Mouse (Mus musculus) neural tube, embryonic 14.5 days (tissue): Measurements from ENCODE around the gene Scgb1c1. TPM values are rescaled to one million over a fixed set of nuclear protein-coding genes. Genes with fewer than 3 reads are reported as not detected.
A peak's percentile ranks its signal among the peaks of the same experiment; 100 is the strongest.
"Not testable (repeated sequence)": the region's sequence is repeated elsewhere in the genome, so short reads cannot be mapped to it uniquely, and the experiment has no call there.

Experiments
- ATAC-seq: fragments of 200-750 bp; cut with Nextera tagmentation; 2 replicates; pipeline ENCODE4 v1.8.0; 2017; ENCODE audit warnings: low read depth, mild to moderate bottlenecking, moderate TSS enrichment, moderate library complexity
- H3K27ac ChIP-seq: fragments of 300-500 bp; sonication (generic); 2 replicates; pipeline ENCODE4 v1.5.1; 2014; ENCODE audit warnings: low read depth, mild to moderate bottlenecking, control low read depth, low read length, moderate library complexity, mixed read lengths
- H3K27me3 ChIP-seq: fragments of 300-500 bp; sonication (generic); 2 replicates; pipeline ENCODE4 v1.6.1; 2014; ENCODE audit warnings: low read length; ENCODE audit not compliant: control insufficient read depth, insufficient read depth
- H3K36me3 ChIP-seq: fragments of 300-500 bp; sonication (generic); 2 replicates; pipeline ENCODE4 v1.6.1; 2014; ENCODE audit warnings: low read length, mixed read lengths; ENCODE audit not compliant: control insufficient read depth, insufficient read depth
- H3K4me1 ChIP-seq: fragments of 300-500 bp; sonication (generic); 2 replicates; pipeline ENCODE4 v1.6.1; 2014; ENCODE audit warnings: low read length; ENCODE audit not compliant: control insufficient read depth, insufficient read depth
- H3K4me2 ChIP-seq: fragments of 300-500 bp; sonication (generic); 2 replicates; pipeline ENCODE4 v1.6.1; 2014; ENCODE audit warnings: mild to moderate bottlenecking, low read depth, low read length, control low read depth
- H3K4me3 ChIP-seq: fragments of 300-500 bp; sonication (generic); 2 replicates; pipeline ENCODE4 v1.5.1; 2014; ENCODE audit warnings: low read depth, low read length, control low read depth, mixed read lengths
- H3K9ac ChIP-seq: fragments of 300-500 bp; sonication (generic); replicated peaks from 2 replicates; pipeline ENCODE4 v1.6.1; 2014; ENCODE audit warnings: low read depth, mild to moderate bottlenecking, control low read depth, low read length, mixed read lengths
- H3K9me3 ChIP-seq: fragments of 300-500 bp; sonication (generic); 2 replicates; pipeline ENCODE4 v1.6.1; 2016; ENCODE audit warnings: low read length; ENCODE audit not compliant: control insufficient read depth
- WGBS: fragments of 180-500 bp; shearing (Covaris S2); extraction: QIAGEN DNeasy Blood & Tissue Kit; methylation state at CpG from one replicate; pipeline ENCODE4 v1.1.7; 2014; 5-methylcytosine and 5-hydroxymethylcytosine counted together
- polyA plus RNA-seq: library from polyadenylated mRNA; unstranded; fragments of >200 nt; fragmentation: Nextera tagmentation; extraction: Ambion mirVana; gene quantifications from 2 replicates; pipeline ENCODE4 v1.2.1, GENCODE M21; 2014

Scgb1c1 gene
- polyA plus RNA-seq, 1 experiment from 2014 or later = not detected

- ATAC-seq = peak; percentile 47; the same call in 1 of the 2 replicates
- Histone ChIP-seq H3K4me1 (peaks cover 4% of the 10 kb centered on the region; the same call in 1 of the 2 replicates), H3K4me2 (peak overlapping the region; percentile 70), H3K27ac (peak overlapping the region; percentile 82), H3K9me3 (no peaks in the 10 kb centered on the region), H3K9ac (peak overlapping the region; percentile 88), H3K36me3 (peaks cover 15% of the 10 kb centered on the region), H3K4me3 (peak overlapping the region; percentile 92), H3K27me3 (no peaks in the 10 kb centered on the region)
- WGBS = under 1% methylated on average over 12 of the region's 12 CpGs
Observed at GRCm38 (mm10) chr7:140882469-140882803, 37.1 kb downstream of the Scgb1c1 start.

- ATAC-seq, H3K27ac ChIP-seq, H3K9ac ChIP-seq, H3K9me3 ChIP-seq, H3K4me3 ChIP-seq, H3K4me2 ChIP-seq, H3K27me3 ChIP-seq, H3K4me1 ChIP-seq: not testable (repeated sequence)
- 97% methylated on average over 16 of the region's 16 CpGs for WGBS
- H3K36me3 ChIP-seq = peaks cover 61% of the 10 kb centered on the region
Observed at GRCm38 (mm10) chr7:140890636-140891035, 45.3 kb downstream of the Scgb1c1 start.

GRCm38 (mm10) chr7:140894031-140894430 is 48.7 kb downstream of the Scgb1c1 start:
- H3K9ac ChIP-seq = no peak overlapping the region
- H3K9me3 ChIP-seq = no peaks in the 10 kb centered on the region
- no peaks in the 10 kb centered on the region for H3K27me3 ChIP-seq
- no peak overlapping the region for H3K4me2 ChIP-seq
- WGBS = 92% methylated on average over 7 of the region's 7 CpGs
- no peak overlapping the region for H3K27ac ChIP-seq
- no peak for ATAC-seq
- peaks cover 56% of the 10 kb centered on the region for H3K36me3 ChIP-seq
- no peaks in the 10 kb centered on the region for H3K4me1 ChIP-seq
- no peak overlapping the region for H3K4me3 ChIP-seq

GRCm38 (mm10) chr7:140894611-140895010 is 49.3 kb downstream of the Scgb1c1 start:
- no peak overlapping the region for H3K27ac ChIP-seq
- no peak overlapping the region for H3K9ac ChIP-seq
- no peaks in the 10 kb centered on the region for H3K4me1 ChIP-seq
- no peaks in the 10 kb centered on the region for H3K9me3 ChIP-seq
- ATAC-seq = no peak
- peaks cover 53% of the 10 kb centered on the region for H3K36me3 ChIP-seq
- no peak overlapping the region for H3K4me3 ChIP-seq
- H3K27me3 ChIP-seq = no peaks in the 10 kb centered on the region
- no peak overlapping the region for H3K4me2 ChIP-seq
- WGBS = 95% methylated on average over 3 of the region's 3 CpGs

Other genes with a start within 250 kb of the Scgb1c1 start
- 0.03 TPM in 1 of 2 replicates, not detected in the other for gene Olfr46, start 244.3 kb upstream of the Scgb1c1 start, polyA plus RNA-seq
- gene Olfr61, start 216.6 kb upstream of the Scgb1c1 start, polyA plus RNA-seq = not detected in 2 replicates
- not detected in 2 replicates for gene Olfr53, start 199.1 kb upstream of the Scgb1c1 start, polyA plus RNA-seq
- 0.03 TPM in 1 of 2 replicates, not detected in the other for gene Olfr539, start 185.6 kb upstream of the Scgb1c1 start, polyA plus RNA-seq
- not detected in 2 replicates for gene Olfr45, start 163.6 kb upstream of the Scgb1c1 start, polyA plus RNA-seq
- gene Olfr541, start 148.3 kb upstream of the Scgb1c1 start, polyA plus RNA-seq = not detected in 2 replicates
- gene Cyp2e1, start 81.8 kb upstream of the Scgb1c1 start, polyA plus RNA-seq = not detected in 2 replicates
- 0.97 TPM in 1 of 2 replicates, not detected in the other for gene Syce1, start 57.7 kb upstream of the Scgb1c1 start, polyA plus RNA-seq
- gene Zfp941, start 23.4 kb upstream of the Scgb1c1 start, polyA plus RNA-seq = 36.7 and 37.5 TPM in 2 replicates
- gene Urah, start 10.5 kb upstream of the Scgb1c1 start, polyA plus RNA-seq = 0.31 TPM in 1 of 2 replicates, not detected in the other
- 0.22 and 0.37 TPM in 2 replicates for gene Odf3, start 2.3 kb downstream of the Scgb1c1 start, polyA plus RNA-seq
- 0.56 TPM in 1 of 2 replicates, not detected in the other for gene Gm45785, start 10.8 kb downstream of the Scgb1c1 start, polyA plus RNA-seq
- 89.4 and 101 TPM in 2 replicates for gene Ric8a, start 11.4 kb downstream of the Scgb1c1 start, polyA plus RNA-seq
- 55.8 and 60.1 TPM in 2 replicates for gene Bet1l, start 12.0 kb downstream of the Scgb1c1 start, polyA plus RNA-seq
- 144 and 155 TPM in 2 replicates for gene Psmd13, start 36.4 kb downstream of the Scgb1c1 start, polyA plus RNA-seq
- 46.8 and 61.6 TPM in 2 replicates for gene Sirt3, start 36.8 kb downstream of the Scgb1c1 start, polyA plus RNA-seq
- not detected in 2 replicates for gene Cox8b, start 54.9 kb downstream of the Scgb1c1 start, polyA plus RNA-seq
- gene Nlrp6, start 75.4 kb downstream of the Scgb1c1 start, polyA plus RNA-seq = 0.27 and 0.64 TPM in 2 replicates
- 4.6 and 8.7 TPM in 2 replicates for gene Pgghg, start 95.8 kb downstream of the Scgb1c1 start, polyA plus RNA-seq
- gene Ifitm5, start 104.7 kb downstream of the Scgb1c1 start, polyA plus RNA-seq = 0.28 and 0.62 TPM in 2 replicates
- not detected in 2 replicates for gene Gm45717, start 110.4 kb downstream of the Scgb1c1 start, polyA plus RNA-seq
- 103 and 195 TPM in 2 replicates for gene Ifitm2, start 110.4 kb downstream of the Scgb1c1 start, polyA plus RNA-seq
- 3.5 and 23.6 TPM in 2 replicates for gene Ifitm1, start 121.7 kb downstream of the Scgb1c1 start, polyA plus RNA-seq
- gene Ifitm3, start 165.2 kb downstream of the Scgb1c1 start, polyA plus RNA-seq = 19.3 and 34.1 TPM in 2 replicates
- gene Ifitm6, start 172.4 kb downstream of the Scgb1c1 start, polyA plus RNA-seq = 0.58 and 0.88 TPM in 2 replicates
- not detected in 2 replicates for gene Gm17387, start 183.6 kb downstream of the Scgb1c1 start, polyA plus RNA-seq
- gene B4galnt4, start 215.6 kb downstream of the Scgb1c1 start, polyA plus RNA-seq = 34.8 and 36.6 TPM in 2 replicates
- not detected in 2 replicates for gene Pkp3, start 232.7 kb downstream of the Scgb1c1 start, polyA plus RNA-seq